Mouse (Mus musculus): ENCODE results near the gene Npr2. TPM values are rescaled to one million over a fixed set of nuclear protein-coding genes. Genes with fewer than 3 reads are reported as not detected.

The Npr2 gene
- total and polyA plus RNA-seq, 2 experiments from 2014 or later = 9.1 to 28.2 TPM

DNA sequence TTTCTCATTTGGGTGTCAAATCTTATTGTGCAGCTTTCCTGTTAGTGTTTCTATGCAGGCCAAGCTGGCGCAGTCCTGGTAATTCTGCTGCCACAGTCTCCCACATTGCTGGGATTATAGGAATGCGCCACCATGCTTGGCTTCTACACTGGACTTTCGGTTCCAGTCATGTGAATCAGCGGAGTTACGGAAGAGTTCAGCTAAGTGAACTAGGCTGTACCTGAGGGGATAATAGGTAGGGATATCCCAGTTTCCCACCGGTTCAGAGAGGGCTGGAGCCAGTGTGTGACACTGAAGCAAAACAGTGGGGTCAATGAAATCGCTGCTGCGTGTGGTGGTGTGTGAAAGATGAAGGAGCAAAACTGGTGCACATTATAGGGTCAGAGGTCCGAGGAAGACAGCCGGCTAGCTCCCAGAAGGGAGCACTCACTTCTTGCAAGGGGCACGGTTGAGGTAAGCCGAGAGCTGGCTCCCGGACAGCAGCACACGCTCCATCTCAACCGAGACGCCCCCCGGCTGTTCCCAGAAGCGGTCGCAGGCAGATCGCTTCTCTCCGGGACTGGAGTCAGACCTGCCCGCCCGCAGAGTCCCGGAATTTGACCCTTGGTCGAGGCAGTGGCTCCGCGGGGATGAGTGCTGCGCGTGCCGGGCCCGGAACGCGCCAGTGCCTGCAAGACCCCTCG is 24.1 kb downstream of the Npr2 start:
- TF ChIP-seq CTCF (IDR thresholded peaks at IDR 0.05; ENCODE audit: low read depth) = 0 out of 2 replicates have a peak, but pooled peaks have one; percentile 18
- peak overlapping the region; percentile 98 for H3K4me2 ChIP-seq (ENCODE audit: low read depth)
- no peak for DNase-seq
- peak overlapping the region; percentile 82 for H3K4me3 ChIP-seq (ENCODE audit: low read depth, low read length)
- H3K9me3 ChIP-seq (ENCODE audit: low read length) = no peaks in the 10 kb centered on the region
- H3K9ac ChIP-seq = peak overlapping the region; percentile 91
- peaks cover 7% of the 10 kb centered on the region; the same call in 1 of the 2 replicates for H3K4me1 ChIP-seq (ENCODE audit: insufficient read depth)
- WGBS = 4% methylated on average over 34 of the region's 34 CpGs
- no peaks in the 10 kb centered on the region for H3K36me3 ChIP-seq (ENCODE audit: insufficient read depth)
- H3K27me3 ChIP-seq (ENCODE audit: insufficient read depth, low read length) = no peaks in the 10 kb centered on the region
- ATAC-seq = peak; percentile 42
- peak overlapping the region; percentile 93 for H3K27ac ChIP-seq (ENCODE audit: low read depth, low read length)

DNA sequence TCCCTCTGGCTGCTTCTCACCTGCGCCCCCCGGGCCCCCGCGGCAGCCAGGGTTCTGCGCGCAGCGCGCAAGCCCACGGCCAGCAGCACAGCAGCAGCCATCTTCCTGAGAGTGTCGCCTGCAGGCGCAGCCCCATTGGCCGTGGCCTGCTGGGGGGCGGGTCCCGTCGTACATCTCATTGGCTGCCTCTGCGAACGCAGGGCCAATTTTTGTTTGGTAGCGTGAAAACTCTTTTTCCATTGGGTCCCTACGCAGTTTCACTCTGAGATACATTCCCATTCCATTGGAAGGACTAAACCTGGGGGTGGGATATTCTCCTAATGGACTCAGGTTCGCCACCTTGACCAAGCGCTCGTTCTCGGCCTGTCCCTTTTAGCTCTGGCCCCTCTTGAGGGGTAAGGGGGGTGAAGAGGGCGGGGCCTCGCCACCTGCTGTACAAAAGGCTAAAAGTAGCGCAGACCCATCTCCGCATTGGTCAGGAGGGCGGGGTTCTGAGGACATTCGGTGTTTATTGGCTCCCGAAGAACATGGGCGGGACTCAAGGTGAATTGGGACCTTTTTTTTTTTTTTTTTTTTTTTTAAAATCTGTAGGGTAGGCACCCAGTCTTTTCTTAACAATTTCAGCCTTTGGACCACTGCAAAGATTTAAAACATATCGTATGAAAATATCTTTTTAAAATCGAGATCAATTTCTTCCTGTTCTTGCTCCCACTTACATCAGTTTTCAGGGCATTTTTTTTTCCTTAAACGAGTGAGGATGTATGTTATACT is 24.8 kb downstream of the Npr2 start, which contains the start of gene Hint2:
Hint2 (minus strand) TSS at position 128 of the 771 bp plus-strand sequence.
- H3K4me2 ChIP-seq (ENCODE audit: low read depth) = peak within 1 kb of the TSS; percentile 98
- under 1% methylated on average over 34 of the region's 34 CpGs for WGBS
- no peak; the same call in none of the 2 replicates for TF ChIP-seq CTCF (IDR thresholded peaks at IDR 0.05; ENCODE audit: low read depth)
- peak within 1 kb of the TSS; percentile 82 for H3K4me3 ChIP-seq (ENCODE audit: low read depth, low read length)
- no peaks in the 10 kb centered on the region for H3K36me3 ChIP-seq (ENCODE audit: insufficient read depth)
- H3K27ac ChIP-seq (ENCODE audit: low read depth, low read length) = peak within 1 kb of the TSS; percentile 93
- H3K4me1 ChIP-seq (ENCODE audit: insufficient read depth) = peaks cover 7% of the 10 kb centered on the region; the same call in 1 of the 2 replicates
- H3K9ac ChIP-seq = peak within 1 kb of the TSS; percentile 91
- no peaks in the 10 kb centered on the region for H3K27me3 ChIP-seq (ENCODE audit: insufficient read depth, low read length)
- no peaks in the 10 kb centered on the region for H3K9me3 ChIP-seq (ENCODE audit: low read length)
- ATAC-seq = peak; percentile 98
- peak; percentile 97 for DNase-seq

DNA sequence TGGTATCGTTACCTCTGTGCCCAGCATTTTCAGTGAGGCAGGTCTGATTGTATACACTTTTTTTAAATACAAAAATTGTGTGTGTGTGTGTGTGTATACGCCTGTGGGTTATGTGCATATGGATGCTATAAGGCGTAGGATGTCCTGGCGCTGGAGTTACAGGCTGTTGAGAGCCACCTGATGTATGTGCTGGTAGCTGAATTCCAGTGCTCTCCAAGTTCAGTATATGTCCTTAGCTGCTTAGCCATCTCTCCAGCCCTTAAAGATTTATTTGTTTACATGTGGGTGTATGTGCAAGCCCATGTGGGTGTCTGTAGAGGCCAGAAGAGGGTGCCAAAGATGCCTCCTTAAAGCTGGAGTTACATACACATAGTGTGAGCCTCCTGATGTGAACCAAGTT is 25.4 kb downstream of the Npr2 start:
- H3K27me3 ChIP-seq (ENCODE audit: insufficient read depth, low read length) = no peaks in the 10 kb centered on the region; the same call in 1 of the 2 replicates
- H3K4me3 ChIP-seq (ENCODE audit: low read depth, low read length) = peak overlapping the region; percentile 82
- DNase-seq (no peak), ATAC-seq (no peak)
- H3K4me2 ChIP-seq (ENCODE audit: low read depth) = peak overlapping the region; percentile 98
- 0 out of 2 replicates have a peak overlapping the region, but pooled peaks have one; percentile 21 for H3K27ac ChIP-seq (ENCODE audit: low read depth, low read length)
- peaks cover 7% of the 10 kb centered on the region; the same call in 1 of the 2 replicates for H3K4me1 ChIP-seq (ENCODE audit: insufficient read depth)
- WGBS = 53% methylated on average over 4 of the region's 4 CpGs
- no peaks in the 10 kb centered on the region for H3K9me3 ChIP-seq (ENCODE audit: low read length)
- H3K9ac ChIP-seq = peak overlapping the region; percentile 91; the same call in 1 of the 2 replicates
- peak; percentile 31; the same call in 1 of the 2 replicates for TF ChIP-seq CTCF (IDR thresholded peaks at IDR 0.05; ENCODE audit: low read depth)
- no peaks in the 10 kb centered on the region for H3K36me3 ChIP-seq (ENCODE audit: insufficient read depth)

DNA sequence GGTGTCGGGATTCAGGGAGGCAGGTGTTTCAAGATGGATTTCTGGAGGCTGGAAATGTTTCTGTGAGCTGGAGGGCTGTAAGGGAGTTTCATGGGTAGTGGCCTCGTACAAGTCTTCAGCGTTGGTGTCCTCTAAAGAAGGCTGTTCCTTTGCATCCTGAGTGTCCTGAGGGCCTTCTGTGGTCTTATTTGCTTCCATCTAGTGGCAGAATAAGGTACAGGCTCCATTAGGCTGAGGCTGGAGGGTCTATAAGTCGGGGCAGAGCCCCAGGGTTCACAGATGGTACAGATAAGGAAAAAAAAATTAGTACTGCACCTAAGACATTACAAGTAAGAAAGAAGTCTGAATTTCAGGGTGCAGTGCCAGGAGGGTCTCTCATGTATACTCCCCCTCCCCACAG is 34.7 kb downstream of the Npr2 start:
- Histone ChIP-seq H3K27ac (ENCODE audit: low read depth, low read length) (no peak overlapping the region), H3K9ac (no peak overlapping the region), H3K27me3 (ENCODE audit: insufficient read depth, low read length) (peaks cover 10% of the 10 kb centered on the region; the same call in 1 of the 2 replicates), H3K9me3 (ENCODE audit: low read length) (no peaks in the 10 kb centered on the region), H3K4me3 (ENCODE audit: low read depth, low read length) (no peak overlapping the region), H3K36me3 (ENCODE audit: insufficient read depth) (no peaks in the 10 kb centered on the region), H3K4me1 (ENCODE audit: insufficient read depth) (peaks cover 23% of the 10 kb centered on the region), H3K4me2 (ENCODE audit: low read depth) (no peak overlapping the region)
- TF ChIP-seq CTCF (IDR thresholded peaks at IDR 0.05; ENCODE audit: low read depth) = peak; percentile 51
- ATAC-seq = no peak
- WGBS = 23% methylated on average over 4 of the region's 4 CpGs
- DNase-seq = no peak

DNA sequence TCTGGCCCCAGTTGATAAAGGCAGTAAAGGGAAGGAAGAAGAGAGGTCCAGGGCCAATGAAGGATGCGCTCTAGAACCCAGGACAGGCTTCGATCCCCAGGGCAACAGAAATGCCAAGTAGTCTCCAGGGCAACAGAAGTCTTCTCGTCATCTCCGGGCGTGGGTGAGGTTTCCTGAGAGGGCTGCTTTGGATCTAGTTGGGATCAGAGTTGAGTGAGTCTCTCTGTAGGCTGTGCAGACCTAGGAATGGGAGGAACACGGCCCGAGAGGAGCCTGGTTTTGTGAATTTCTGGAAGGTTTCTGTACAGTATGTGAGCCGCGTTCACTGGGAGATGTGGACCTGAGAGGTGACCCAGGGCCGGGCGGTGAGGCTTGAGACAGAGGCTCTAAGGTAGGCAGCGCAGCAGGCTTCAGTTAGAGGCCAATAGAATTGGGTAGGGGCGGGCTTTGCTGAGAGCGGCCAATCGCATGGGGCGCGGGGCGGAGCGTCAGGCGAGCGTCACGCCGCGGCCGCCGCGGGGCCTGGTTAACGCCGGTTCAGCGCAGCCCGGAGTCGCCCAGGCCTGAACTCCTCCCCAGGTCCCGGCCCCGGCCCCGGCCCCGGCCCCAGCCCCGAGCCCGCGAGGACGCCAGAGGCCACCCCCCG is 37.2 kb downstream of the Npr2 start, which contains the start of the genes Tmem8b and Fam221b:
Tmem8b (plus strand) TSS at position 190 of the 646 bp plus-strand sequence.
Fam221b (minus strand) TSS at position 364 of the 646 bp plus-strand sequence.
- Histone ChIP-seq H3K27me3 (ENCODE audit: insufficient read depth, low read length) (no peaks in the 10 kb centered on the region), H3K4me1 (ENCODE audit: insufficient read depth) (peaks cover 35% of the 10 kb centered on the region), H3K27ac (ENCODE audit: low read depth, low read length) (peak within 1 kb of the TSS; percentile 41), H3K4me3 (ENCODE audit: low read depth, low read length) (peak within 1 kb of the TSS; percentile 77), H3K36me3 (ENCODE audit: insufficient read depth) (no peaks in the 10 kb centered on the region), H3K9me3 (ENCODE audit: low read length) (no peaks in the 10 kb centered on the region), H3K9ac (peak within 1 kb of the TSS; percentile 94), H3K4me2 (ENCODE audit: low read depth) (peak within 1 kb of the TSS; percentile 96)
- TF ChIP-seq CTCF (IDR thresholded peaks at IDR 0.05; ENCODE audit: low read depth) = no peak
- ATAC-seq (peak; percentile 97), DNase-seq (peak; percentile 90)
- WGBS = 2% methylated on average over 26 of the region's 41 CpGs

DNA sequence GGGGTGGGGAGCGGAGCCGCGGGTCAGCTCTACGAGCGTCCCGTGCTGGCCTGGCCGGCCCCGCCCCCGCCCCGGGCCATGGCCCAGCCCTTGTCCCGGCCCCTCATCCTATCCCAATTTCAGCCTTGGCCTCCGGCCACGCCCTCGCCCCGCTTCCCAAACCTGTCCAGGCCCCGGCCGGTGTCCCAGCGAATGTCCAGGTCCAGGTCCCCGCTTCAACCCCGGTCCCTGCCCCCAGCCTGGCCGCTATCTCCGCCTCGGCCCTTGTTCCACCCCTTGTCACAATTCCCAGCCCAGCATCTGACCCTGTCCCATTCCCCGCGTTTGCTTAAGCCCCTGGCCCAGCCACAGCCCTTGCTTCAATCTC is 37.7 kb downstream of the Npr2 start:
- H3K27me3 ChIP-seq (ENCODE audit: insufficient read depth, low read length) = no peaks in the 10 kb centered on the region
- H3K4me3 ChIP-seq (ENCODE audit: low read depth, low read length) = peak overlapping the region; percentile 77
- peak overlapping the region; percentile 41 for H3K27ac ChIP-seq (ENCODE audit: low read depth, low read length)
- no peak for TF ChIP-seq CTCF (IDR thresholded peaks at IDR 0.05; ENCODE audit: low read depth)
- ATAC-seq = peak; percentile 44
- WGBS = under 1% methylated on average over 21 of the region's 25 CpGs
- H3K4me2 ChIP-seq (ENCODE audit: low read depth) = peak overlapping the region; percentile 96
- DNase-seq = no peak
- H3K9ac ChIP-seq = peak overlapping the region; percentile 94
- H3K9me3 ChIP-seq (ENCODE audit: low read length) = no peaks in the 10 kb centered on the region
- peaks cover 35% of the 10 kb centered on the region for H3K4me1 ChIP-seq (ENCODE audit: insufficient read depth)
- H3K36me3 ChIP-seq (ENCODE audit: insufficient read depth) = peaks cover 4% of the 10 kb centered on the region; the same call in 1 of the 2 replicates

All from forebrain, postnatal 0 days (tissue).